8 mouse cellular contexts compared by ENCODE assay signal in the genomic region with DNA sequence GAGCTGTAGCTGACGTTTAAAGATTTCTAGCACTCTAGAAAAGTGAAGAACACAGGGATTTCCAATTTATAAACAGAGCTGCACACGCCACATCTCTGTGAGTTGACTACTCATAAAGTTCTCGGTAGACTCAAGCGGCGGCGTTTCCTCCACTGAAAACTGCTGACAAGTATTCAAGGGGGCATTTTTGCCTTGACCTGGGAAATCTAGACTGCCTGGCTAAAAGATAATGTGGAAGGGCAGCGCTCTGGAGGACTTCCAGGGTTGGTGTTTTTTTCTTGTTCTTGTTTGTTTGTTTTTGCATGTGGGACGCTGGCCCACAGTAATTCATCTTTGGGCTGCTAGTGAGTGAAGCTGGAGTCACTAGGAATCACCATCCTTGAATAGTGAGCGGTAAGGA. TPM values are rescaled to one million over a fixed set of nuclear protein-coding genes. Genes with fewer than 3 reads are reported as not detected.
DNase-seq lines count a peak whose midpoint lies in the region; ATAC-seq and TF ChIP-seq lines count a peak whose summit lies in the region.

No protein-coding gene starts in this region.

- no peak for ATAC-seq in heart, embryonic 13.5 days (ENCODE audit: extremely low read depth, insufficient number of reproducible peaks, low FRiP score, low TSS enrichment)
- no peak for ATAC-seq in intestine, postnatal 0 days
- no peak for ATAC-seq in midbrain, embryonic 11.5 days (ENCODE audit: low FRiP score)

- peak overlapping the region; percentile 93 for H3K4me2 ChIP-seq in heart, embryonic 13.5 days
- peak overlapping the region; percentile 92 for H3K4me2 ChIP-seq in intestine, postnatal 0 days (replicated peaks; ENCODE audit: low read depth)
- H3K4me2 ChIP-seq in midbrain, embryonic 11.5 days, result peak overlapping the region; percentile 97

- no peak for DNase-seq in heart, adult 18-20 months
- DNase-seq in embryo, embryonic 9.5 days (ENCODE audit: extremely low spot score), result peak; percentile 5
- no peak for DNase-seq in midbrain, embryonic 11.5 days (ENCODE audit: low spot score, missing footprints)
- DNase-seq in spleen, postnatal 14 days (ENCODE audit: low spot score in 2 of 2), result no peak
- DNase-seq in adrenal gland, postnatal 10 days, result no peak
- no peak for DNase-seq in frontal cortex, postnatal 10 days (ENCODE audit: low spot score in 2 of 2)

- no peaks in the 10 kb centered on the region for H3K9me3 ChIP-seq in heart, embryonic 13.5 days
- no peaks in the 10 kb centered on the region for H3K9me3 ChIP-seq in intestine, postnatal 0 days (ENCODE audit: control insufficient read depth)
- no peaks in the 10 kb centered on the region for H3K9me3 ChIP-seq in midbrain, embryonic 11.5 days (ENCODE audit: control insufficient read depth, low read length)

- H3K4me1 ChIP-seq in heart, embryonic 13.5 days, result peaks cover 23% of the 10 kb centered on the region
- H3K4me1 ChIP-seq in intestine, postnatal 0 days (replicated peaks; ENCODE audit: control insufficient read depth, insufficient read depth, low read length), result no peaks in the 10 kb centered on the region
- H3K4me1 ChIP-seq in midbrain, embryonic 11.5 days (ENCODE audit: control insufficient read depth, insufficient read depth, low read length), result no peaks in the 10 kb centered on the region

- H3K4me3 ChIP-seq in heart, embryonic 13.5 days, result peak overlapping the region; percentile 81
- peak overlapping the region; percentile 74 for H3K4me3 ChIP-seq in intestine, postnatal 0 days (ENCODE audit: low read depth, low read length)
- peak overlapping the region; percentile 67; the same call in 1 of the 2 replicates for H3K4me3 ChIP-seq in midbrain, embryonic 11.5 days (ENCODE audit: low read depth, low read length)

- WGBS in heart, embryonic 13.5 days, result 19% methylated on average over 9 of the region's 9 CpGs
- WGBS in intestine, postnatal 0 days, result 15% methylated on average over 9 of the region's 9 CpGs
- WGBS in midbrain, embryonic 11.5 days, result 39% methylated on average over 9 of the region's 9 CpGs

- peak overlapping the region; percentile 84 for H3K9ac ChIP-seq in heart, embryonic 13.5 days
- no peak overlapping the region; the same call in 1 of the 2 replicates for H3K9ac ChIP-seq in intestine, postnatal 0 days (ENCODE audit: low read depth, low read length)
- no peak overlapping the region for H3K9ac ChIP-seq in midbrain, embryonic 11.5 days (ENCODE audit: low read length)

- H3K27me3 ChIP-seq in heart, embryonic 13.5 days (replicated peaks), result peaks cover 40% of the 10 kb centered on the region
- 0 out of 2 replicates have a peak, but pooled peaks cover 7% of the 10 kb centered on the region for H3K27me3 ChIP-seq in intestine, postnatal 0 days (replicated peaks; ENCODE audit: control insufficient read depth, insufficient read depth, low read length)
- peaks cover 40% of the 10 kb centered on the region for H3K27me3 ChIP-seq in midbrain, embryonic 11.5 days (ENCODE audit: control insufficient read depth, insufficient read depth, low read length)

- no peaks in the 10 kb centered on the region for H3K36me3 ChIP-seq in heart, embryonic 13.5 days
- H3K36me3 ChIP-seq in intestine, postnatal 0 days (ENCODE audit: control insufficient read depth, insufficient read depth), result no peaks in the 10 kb centered on the region
- H3K36me3 ChIP-seq in midbrain, embryonic 11.5 days (ENCODE audit: control insufficient read depth, insufficient read depth, low read length), result no peaks in the 10 kb centered on the region

- TF ChIP-seq CTCF in intestine, postnatal 0 days (IDR thresholded peaks at IDR 0.05; ENCODE audit: low read depth), result no peak

- no peak overlapping the region for H3K27ac ChIP-seq in heart, embryonic 13.5 days (replicated peaks)
- no peak overlapping the region for H3K27ac ChIP-seq in intestine, postnatal 0 days (ENCODE audit: low read depth, low read length)
- H3K27ac ChIP-seq in midbrain, embryonic 11.5 days (ENCODE audit: low read depth, low read length), result no peak overlapping the region

RNA-seq across cellular contexts. Expression of a gene that starts 0.8 kb away (rescaled TPM):
- 2.4 and 2.6 TPM in 2 replicates for polyA plus RNA-seq in heart, embryonic 13.5 days (2015; fragmentation: Nextera tagmentation; extraction: Ambion mirVana)
- 10 to 100 TPM; 21.3 to 31.6 TPM for total RNA-seq in heart, adult 18-20 months (2021)
- 7.2 and 7.5 TPM in 2 replicates for polyA plus RNA-seq in intestine, postnatal 0 days (2015; fragmentation: Nextera tagmentation; extraction: Ambion mirVana)
- 0.98 and 1.7 TPM in 2 replicates for polyA plus RNA-seq in midbrain, embryonic 11.5 days (2014; fragmentation: Nextera tagmentation; extraction: Ambion mirVana)
- total RNA-seq in adrenal gland, postnatal 10 days (2021), result 10 to 100 TPM; 23.0 to 29.0 TPM

RNA-seq across cellular contexts. Expression of a gene that starts 38.7 kb away (rescaled TPM):
- polyA plus RNA-seq in heart, embryonic 13.5 days (2015; fragmentation: Nextera tagmentation; extraction: Ambion mirVana), result 14.0 and 16.5 TPM in 2 replicates
- 10 to 100 TPM; 11.9 to 13.2 TPM for total RNA-seq in heart, adult 18-20 months (2021)
- polyA plus RNA-seq in intestine, postnatal 0 days (2015; fragmentation: Nextera tagmentation; extraction: Ambion mirVana), result 10.4 and 10.6 TPM in 2 replicates
- 22.9 and 25.3 TPM in 2 replicates for polyA plus RNA-seq in midbrain, embryonic 11.5 days (2014; fragmentation: Nextera tagmentation; extraction: Ambion mirVana)
- 10 to 100 TPM; 13.1 to 15.0 TPM for total RNA-seq in adrenal gland, postnatal 10 days (2021)
